Mouse (Mus musculus) heart, adult 8-10 months (tissue): ENCODE measurements around the gene Cdk4. TPM values are rescaled to one million over a fixed set of nuclear protein-coding genes. Genes with fewer than 3 reads are reported as not detected.
A peak's percentile ranks its signal among the peaks of the same experiment; 100 is the strongest.

Experiments used
- DNase-seq: peaks from one replicate; pipeline ENCODE4 v3.0.0; 2022; ENCODE audit warnings: low spot score
- total RNA-seq, 4 experiments: library from RNA; stranded (reverse); gene quantifications; 2 replicates each; pipeline ENCODE4 v1.2.4; 2022

Gene Cdk4
- total RNA-seq, 4 experiments from 2014 or later: 74.9 to 90.0 (median 79.0) TPM

DNA sequence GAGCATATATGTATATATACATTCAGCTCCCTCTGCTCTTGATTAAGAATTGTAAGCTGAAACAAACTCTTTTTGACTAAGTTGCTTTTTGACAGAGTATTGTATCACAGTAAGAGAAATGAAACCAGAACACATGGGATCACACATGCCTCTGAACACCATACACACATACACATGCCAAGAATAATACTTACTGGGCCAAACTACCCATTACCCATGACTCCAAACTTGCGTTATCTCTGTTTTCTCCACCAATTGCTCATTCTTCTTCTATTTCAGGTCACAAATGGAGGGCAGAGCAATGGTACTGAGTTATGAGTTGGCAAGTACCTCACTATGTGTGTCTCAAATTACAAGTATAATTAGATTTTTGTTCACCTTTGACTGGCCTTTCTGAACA is 10.6 kb downstream of the Cdk4 start:
- DNase-seq: no peak

DNA sequence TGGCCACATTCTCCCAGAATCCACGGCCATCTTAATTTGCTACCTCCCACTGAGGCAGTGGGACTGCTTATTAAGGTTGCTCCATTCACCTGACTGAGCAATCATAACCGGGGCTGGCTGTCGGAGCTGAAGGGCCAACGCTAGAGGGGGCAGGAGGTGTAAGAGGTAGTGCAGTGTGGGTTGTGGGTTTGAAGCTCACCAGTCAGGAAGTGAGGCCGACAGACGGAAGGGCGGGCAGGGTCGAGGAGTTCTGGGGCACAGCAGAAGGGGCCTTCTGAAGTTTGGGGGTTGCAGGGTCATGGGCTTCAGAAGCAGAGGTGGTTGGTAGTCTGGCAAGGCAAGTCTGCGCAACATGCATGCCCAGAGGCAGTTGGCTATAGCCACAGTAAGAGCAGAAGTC is 11.7 kb downstream of the Cdk4 start, which contains the start of gene Agap2:
Gene Agap2, plus strand, starts transcription at position 205 of the 400 bp plus-strand sequence.
- DNase-seq: no peak

DNA sequence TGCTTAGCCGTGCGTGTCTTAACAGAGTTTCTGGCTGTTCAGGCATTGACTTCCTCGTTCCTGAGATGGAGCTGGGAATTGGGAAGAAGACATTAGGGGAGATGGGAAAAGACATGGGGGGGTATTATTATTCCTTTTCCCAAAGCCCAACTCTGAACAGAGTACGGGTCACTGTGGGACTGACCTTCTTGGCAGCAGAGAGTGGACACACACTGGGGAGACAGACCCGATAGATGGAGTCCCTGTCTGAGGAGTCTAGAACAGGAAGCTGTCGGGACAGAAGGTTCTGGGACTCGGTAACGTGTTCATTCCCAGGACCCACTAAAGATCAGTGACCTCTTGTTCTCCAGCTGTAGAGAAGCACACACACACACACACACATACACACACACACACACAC is 12.3 kb downstream of the Cdk4 start:
- DNase-seq: no peak

DNA sequence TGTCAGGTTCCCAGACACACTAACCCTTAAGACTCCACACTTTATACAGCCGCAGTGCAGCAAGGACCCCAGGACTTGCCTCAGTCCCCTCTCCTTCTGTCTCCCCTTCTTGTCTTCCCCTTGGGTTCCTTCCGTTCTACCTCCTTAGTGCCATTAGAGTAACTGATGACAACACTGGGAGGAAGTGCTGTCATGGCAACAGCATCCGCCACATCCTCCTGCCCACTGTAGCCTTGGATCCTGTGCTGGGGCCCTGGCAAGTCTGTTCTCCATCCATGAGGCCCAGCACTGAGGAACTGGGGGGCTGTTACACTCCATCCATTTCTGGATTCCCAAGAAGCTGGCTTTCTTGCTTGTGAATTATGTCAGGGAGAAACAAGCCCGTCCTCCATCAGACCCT is 12.7 kb downstream of the Cdk4 start:
- no peak for DNase-seq

DNA sequence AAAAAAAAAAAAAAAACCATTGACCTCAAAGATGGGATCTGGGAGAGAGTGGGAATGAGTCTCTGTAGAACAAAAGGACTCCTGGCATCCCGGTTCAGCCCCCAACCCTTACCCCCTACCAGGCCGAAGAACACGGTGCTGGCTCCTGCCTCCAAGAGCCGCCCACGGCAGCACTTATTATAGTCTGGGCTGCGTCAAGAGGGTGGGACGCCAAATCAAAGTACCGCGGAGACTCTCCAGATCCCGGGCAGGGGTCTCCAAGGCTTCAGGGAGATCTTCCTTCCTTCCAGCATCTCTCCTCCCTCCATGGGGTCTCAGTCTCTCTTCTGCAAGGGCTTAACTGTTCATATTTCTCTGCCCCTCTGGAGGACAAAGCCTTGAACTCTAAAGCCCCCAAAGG is 14.2 kb downstream of the Cdk4 start:
- DNase-seq: no peak

DNA sequence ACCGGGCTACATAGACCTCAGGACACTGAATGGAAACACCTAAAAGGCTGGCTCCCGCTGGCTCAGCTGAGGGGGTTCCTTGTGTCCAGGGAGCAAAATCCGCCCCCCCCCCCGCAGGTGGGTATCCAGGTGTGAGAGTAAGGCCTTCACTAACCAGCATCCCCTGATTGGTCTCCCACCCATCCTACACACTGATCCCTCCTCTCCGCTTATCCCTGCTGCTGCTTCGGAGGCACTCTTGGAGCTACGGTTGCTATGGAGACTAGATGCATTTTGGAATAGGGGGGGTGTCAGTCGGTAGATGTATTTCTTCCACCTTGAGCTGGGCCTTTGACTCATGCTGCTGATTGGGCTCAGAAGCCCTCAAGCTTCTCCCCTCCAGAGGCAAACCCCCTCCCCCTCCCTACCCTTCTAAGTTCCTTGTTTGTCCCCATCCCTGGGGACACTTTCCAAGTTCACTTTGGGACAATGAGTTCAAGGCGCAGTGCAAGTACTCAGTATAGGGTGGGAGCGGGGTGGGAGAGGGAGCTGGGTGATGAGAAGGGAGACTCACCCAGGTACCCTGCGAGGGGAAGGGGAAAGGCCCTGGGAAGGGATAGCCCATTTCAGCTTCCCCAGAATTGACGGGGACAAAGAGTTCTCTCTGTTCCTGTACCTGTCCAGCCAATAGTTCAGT is 14.8 kb downstream of the Cdk4 start:
- no peak for DNase-seq

DNA sequence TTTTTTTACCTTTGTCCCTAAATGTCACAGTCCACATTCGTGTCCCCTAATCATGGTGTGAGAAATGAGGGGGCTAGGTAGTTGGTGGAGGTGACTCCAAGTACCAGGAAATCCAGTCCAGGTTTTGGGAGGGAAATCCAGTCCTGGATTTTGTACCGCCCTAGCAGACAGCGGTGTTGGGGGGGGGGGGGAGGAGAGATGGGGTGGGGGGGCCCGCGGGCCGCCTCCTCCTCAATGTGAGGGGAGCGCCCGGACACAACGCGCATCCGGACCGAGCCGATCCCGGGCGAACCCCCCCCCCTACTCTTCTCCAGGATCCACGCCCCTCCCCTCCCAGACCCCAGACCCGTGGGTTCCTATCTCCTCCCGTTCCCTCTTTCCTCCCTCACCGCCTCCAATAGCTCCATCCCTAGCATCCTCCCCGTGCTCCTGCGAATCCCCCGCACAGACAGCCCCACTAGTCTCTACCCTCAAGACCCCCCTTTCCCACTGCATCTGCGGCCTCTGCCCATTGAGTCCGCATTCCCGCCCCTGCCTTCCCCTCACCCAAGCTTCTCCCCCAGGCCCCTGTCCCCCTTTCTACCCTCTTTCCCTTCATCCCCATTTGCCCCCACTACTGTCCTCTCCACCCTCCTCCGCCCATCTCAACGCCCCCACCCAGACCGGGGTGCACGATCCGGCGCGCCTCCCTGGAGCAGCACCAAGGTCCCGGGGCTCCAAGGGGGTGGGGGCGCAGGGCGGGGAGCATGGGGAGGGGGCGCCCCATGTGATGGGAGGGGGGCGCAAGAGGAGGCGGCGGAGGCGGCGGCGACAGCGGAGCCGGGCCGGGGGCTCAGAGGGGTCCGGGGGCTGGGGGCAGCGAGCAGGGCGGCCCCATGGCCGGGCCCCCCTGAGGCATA is 15.6 kb downstream of the Cdk4 start:
- no peak for DNase-seq

DNA sequence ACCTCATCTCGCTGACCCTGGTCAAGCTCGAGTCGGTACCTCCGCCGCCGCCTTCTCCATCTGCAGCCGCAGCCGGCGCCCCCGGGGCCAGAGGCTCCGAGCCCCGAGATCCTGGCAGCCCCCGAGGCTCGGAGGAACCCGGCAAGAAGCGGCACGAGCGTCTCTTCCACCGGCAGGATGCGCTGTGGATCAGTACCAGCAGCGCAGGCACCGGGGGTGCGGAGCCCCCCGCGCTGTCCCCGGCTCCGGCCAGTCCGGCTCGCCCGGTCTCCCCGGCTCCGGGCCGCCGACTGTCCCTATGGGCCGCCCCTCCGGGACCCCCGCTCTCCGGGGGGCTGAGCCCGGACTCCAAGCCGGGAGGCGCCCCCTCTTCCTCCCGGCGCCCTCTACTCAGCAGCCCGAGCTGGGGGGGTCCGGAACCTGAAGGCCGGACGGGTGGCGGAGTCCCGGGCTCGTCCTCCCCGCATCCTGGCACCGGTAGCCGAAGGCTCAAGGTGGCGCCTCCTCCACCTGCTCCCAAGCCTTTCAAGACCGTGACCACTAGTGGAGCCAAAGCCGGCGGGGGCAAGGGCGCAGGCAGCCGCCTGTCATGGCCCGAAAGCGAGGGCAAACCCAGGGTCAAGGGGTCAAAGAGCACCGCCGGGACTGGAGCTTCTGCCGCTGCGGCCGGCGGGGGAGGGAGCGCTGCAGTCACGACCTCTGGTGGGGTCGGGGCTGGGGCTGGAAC is 16.5 kb downstream of the Cdk4 start:
- DNase-seq: no peak

DNA sequence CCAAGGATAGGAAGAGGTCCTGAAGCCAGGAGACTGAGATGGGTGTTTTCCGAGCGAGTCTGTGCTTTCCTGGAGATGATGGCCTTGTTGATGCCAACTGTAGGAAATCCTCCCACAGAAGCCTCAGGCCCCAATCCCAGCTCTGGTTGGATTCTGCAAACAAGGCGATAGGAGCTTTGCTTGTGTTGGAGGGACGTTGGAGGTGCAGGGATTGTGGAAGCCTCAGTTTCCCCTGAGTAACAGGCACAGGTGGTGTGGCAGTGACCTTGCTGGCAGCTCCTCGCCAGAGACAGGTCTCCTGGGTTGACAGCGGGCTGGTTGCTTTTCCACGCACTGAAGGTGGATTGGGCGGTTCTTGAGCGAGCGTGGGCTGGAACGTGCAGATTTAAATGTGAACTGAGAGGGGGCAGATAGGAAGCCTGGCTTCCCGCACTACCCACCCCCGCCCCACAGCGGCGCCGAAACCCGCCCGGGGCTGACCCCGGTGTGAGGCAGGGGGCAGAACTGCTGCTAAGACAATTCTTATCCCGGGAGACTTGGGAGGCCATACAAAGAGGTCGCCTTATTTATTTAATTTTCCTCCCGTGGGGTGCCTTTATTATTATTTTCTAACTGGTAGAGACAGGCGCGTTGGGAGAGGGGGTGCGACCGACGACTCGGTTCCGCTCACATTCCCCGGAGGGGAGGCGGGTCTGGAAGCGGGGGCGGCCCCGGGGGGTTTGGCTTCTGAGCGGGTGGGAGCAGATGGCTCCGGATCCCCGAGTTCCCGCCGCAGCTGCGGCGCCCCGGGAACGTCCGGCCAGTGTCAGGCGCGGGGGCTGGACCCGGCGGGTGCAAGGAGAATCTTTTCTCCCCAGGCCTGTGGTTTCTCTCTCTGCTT is 17.8 kb downstream of the Cdk4 start:
- peak; percentile 65 for DNase-seq

DNA sequence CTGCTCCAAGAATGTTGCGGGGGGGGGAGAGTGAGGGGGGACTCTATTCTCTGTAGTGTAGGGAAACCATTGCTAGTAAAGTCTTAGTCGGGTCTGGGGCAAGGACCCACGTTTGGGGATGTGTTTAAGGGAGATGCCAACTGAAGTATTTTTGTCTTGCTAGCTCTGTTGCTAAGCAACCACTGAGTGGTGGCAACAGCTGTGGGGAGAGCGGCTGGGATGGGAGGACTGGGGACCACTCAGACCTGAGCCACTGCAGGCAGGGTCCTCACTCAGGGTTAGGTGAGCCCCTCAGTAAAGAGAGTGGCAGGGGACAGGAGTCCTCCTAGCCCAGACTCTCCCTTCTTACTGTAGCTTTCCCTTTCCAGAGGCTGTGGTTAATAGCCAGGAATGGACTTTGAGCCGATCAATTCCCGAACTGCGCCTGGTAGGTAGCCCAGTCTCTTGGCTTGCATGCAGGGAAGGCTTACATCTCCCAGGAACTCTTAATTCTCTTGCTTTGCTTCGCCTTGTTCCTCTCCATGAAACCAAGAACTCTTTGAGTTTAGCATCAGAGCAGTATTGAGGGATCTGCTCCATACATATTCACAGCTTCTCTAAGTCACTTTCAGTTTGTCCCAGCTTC is 18.8 kb downstream of the Cdk4 start:
- no peak for DNase-seq

DNA sequence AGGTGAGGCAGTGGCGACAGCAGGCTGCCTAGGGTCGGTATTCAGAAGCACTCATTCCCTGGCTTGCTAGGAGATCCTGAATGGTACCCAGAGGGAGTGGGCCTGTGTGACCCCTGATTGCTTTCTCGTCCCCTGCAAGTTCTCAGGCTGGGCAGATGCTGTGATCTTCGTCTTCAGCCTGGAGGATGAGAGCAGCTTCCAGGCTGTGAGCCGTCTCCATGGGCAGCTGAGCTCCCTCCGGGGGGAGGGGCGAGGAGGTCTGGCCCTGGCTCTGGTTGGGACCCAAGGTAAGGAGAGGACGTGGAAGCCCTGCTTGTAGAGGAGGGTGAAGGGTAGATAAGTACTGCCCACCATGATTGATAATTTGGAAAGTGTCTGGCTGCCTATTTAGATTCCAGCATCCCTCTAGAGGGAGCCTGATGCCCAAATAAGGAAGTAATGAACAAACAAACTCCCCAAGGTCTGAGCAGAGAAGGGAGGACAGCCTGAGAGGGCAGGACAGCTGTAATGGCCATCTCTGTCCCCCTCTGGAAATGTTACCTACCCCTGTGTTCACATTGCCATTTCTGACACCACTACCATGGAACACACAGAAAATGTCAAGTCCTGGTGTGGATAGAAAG is 20.1 kb downstream of the Cdk4 start:
- no peak for DNase-seq

DNA sequence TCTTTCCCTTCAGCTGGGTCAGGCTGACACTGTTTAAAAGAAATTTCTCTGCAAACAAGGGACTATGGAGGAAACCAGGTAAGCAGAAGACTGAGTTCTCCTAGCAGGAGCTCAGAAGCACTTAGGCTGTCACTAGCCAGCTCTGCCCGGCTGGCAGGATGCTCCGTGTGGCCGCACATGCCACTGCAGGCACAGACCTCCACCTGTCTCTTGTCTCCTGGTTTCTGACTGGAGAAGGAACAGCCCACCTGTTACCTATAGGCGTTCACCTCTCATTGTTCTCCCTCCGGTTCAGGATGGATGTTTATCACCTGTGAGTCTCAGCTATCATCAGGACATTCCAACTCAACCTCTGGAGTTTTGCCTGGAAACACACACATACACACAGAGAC is 20.6 kb downstream of the Cdk4 start:
- no peak for DNase-seq

DNA sequence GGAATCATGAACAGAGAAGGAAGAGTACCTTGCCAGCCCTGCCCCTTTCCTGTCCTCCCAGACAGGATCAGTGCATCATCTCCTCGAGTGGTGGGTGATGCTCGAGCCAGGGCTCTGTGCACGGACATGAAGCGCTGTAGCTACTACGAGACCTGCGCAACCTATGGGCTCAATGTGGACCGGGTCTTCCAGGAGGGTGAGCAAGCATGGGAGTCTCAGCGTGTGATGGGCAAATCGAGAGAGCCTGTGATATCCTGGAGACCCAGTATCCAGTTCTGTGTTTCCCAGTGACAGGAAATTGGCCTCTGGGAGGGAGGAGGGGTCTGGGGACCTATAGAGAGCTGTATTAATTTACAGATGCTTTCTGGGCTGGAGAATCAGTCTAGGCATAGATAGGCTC is 21.7 kb downstream of the Cdk4 start:
- no peak for DNase-seq

DNA sequence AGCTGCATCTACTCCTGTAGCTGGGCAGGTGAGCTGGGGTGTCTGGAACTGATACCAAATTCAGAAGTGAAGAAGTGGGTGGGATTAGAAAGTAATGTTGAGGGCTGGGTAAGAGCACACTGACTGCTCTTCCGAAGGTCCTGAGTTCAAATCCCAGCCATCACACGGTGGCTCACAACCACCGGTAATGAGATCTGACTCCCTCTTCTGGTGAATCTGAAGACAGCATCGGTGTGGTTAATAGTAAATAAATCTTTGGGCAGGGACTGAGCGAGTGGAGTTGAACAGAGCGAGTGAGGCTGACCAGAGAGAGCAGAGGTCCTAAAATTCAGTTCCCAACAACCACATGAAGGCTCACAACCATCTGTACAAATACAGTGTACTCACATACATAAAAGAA is 22.3 kb downstream of the Cdk4 start:
- no peak for DNase-seq

DNA sequence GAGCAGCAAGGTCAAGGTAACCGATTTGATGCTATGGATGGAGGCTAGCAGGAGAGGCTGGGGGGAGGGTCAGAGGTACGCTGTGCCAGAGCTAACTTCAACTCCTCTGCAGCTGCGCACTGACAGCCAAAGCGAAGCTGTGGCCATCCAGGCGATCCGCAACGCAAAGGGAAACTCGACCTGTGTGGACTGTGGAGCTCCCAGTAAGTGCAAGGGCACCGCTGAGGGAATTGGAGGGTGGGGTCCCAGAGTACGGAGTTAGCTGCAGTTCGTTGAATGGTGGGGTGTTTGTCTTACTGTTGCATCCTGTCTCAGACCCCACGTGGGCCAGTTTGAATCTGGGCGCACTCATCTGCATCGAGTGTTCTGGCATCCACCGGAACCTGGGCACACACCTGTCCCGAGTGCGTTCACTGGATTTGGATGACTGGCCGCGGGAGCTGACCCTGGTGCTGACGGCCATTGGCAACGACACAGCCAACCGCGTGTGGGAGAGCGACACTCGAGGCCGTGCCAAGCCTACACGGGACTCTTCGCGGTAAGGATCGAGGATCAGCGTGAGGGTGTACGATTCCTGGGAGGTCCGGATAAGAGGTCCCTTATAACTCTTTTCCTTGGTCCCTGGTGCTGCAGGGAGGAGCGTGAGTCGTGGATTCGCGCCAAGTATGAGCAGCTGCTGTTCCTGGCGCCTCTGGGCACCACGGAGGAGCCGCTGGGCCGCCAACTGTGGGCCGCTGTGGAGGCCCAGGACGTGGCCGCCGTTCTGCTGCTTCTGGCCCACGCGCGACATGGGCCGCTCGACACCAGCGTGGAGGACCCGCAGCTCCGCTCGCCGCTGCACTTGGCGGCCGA is 27.5 kb downstream of the Cdk4 start:
- DNase-seq: no peak

DNA sequence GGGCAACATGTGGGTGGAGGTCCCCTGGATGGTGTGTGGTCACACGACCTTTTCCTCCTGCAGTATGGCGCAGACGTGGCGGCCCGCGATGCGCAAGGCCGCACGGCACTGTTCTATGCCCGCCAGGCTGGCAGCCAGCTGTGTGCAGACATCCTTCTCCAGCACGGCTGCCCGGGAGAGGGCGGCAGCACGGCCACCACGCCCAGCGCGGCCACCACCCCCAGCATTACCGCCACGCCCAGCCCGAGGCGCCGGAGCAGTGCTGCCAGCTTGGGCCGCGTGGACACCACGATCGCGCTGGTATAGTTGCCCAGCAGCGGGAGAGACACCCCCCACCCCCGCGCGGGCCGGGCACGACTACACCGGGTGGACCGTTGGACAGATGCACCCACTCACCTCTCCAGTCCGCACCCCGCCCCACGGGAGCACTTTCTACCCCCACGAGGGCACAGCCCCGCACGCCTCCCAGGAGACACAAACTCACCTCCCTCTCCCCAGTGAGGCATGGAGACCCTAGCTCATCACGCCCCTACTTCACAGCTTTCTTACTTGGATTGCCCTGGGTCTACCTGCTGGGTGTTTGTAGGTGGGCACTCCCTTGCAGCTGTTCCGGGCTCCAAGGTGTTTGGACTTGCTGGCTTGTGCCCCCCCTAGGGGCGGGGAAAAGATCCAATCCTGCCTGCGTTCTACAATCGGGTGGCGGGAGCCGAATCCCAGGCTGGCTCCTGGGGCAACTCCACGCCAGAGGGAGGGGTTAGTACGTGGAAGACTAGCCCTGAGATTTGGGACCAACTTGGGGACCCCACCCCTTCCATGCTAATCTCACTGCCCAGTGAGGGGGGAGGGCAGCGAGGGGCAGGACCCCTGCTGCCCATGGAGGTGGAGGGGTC is 28.4 kb downstream of the Cdk4 start:
- DNase-seq: no peak

DNA sequence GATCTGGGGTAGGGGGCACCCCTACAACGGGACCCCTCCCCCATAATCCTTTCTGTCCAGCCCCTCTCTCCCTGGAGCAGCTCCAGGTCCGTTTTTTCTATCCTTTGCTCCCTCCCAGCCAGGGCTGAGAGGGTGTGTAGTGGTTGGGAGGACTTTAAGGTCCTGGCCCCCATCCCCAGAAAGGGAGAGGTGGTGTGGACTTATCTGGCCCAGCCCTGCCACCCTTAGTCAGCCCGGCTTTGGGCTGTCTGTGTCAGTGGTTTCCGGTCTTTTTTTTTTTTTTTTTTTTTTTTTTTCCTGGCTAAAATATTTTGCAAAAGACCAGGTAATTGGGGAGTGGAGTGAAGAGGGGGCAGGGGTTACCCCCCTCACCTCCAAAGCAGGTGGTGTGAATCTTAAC is 29.4 kb downstream of the Cdk4 start:
- no peak for DNase-seq

DNA sequence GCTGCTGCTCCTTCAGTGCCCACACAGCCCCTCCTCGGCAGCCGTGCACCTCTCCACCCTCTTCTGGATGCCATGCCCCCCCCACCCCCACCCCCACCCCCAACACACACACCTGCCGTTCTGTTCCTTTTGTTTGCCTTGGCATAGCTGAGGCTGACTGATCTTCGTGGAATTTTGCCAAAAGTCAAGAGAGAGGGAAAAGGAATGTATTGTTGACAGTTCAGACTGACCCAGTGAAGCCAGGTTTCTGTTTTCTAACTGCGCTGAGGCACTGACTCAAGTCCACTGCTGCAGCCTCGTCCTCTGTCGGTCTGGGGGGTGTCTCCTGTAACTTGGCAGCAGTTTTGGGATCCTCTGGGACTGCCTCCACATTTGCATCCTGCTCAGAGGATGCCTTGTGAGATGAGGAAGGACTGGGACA is 31.1 kb downstream of the Cdk4 start:
- no peak for DNase-seq

DNA sequence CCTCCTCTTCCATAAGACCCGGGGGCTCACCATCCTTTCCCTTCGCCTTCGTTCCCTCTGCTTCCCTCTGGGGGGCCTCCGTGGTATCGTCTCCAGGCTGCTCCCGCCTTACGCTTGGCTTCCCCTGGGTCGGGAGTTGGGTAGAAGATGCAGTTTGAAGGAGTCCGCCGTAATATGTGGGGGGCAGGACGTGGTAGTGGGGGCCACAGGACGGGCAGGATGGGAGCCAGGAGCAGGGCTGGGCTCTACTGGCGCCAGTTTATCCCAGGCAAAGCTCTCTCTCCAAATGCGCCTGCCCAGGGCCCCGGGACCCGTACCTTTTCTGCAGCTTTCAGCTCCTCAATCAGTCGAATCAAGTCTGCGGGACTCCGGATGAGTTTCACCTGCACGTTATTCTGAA is 35.2 kb downstream of the Cdk4 start:
- DNase-seq: no peak
